Mouse (Mus musculus) embryonic facial prominence, embryonic 11.5 days (tissue): ENCODE results near the gene Dtnb. TPM values are rescaled to one million over a fixed set of nuclear protein-coding genes. Genes with fewer than 3 reads are reported as not detected.
A peak's percentile ranks its signal among the peaks of the same experiment; 100 is the strongest.

ENCODE experiments used
- ATAC-seq: fragments of 200-750 bp; cut with Nextera tagmentation; replicated peaks from 2 replicates; pipeline ENCODE4 v1.8.0; 2017; ENCODE audit warnings: low read depth; ENCODE audit not compliant: insufficient number of reproducible peaks, low FRiP score, low TSS enrichment
- DNase-seq: peaks from one replicate; pipeline ENCODE4 v3.0.0-alpha.2; 2015; ENCODE audit warnings: low spot score
- H3K27ac ChIP-seq: fragments of 300-500 bp; sonication (generic); replicated peaks from 2 replicates; pipeline ENCODE4 v1.5.1; 2014; ENCODE audit warnings: mild to moderate bottlenecking, low read depth, low read length, control low read depth
- H3K27me3 ChIP-seq: fragments of 300-500 bp; sonication (generic); 2 replicates; pipeline ENCODE4 v1.6.1; 2014; ENCODE audit warnings: mild to moderate bottlenecking, low read length, moderate library complexity, mixed read lengths; ENCODE audit not compliant: control insufficient read depth, insufficient read depth
- H3K36me3 ChIP-seq: fragments of 300-500 bp; sonication (generic); replicated peaks from 2 replicates; pipeline ENCODE4 v1.6.1; 2014; ENCODE audit warnings: low read depth, mild to moderate bottlenecking, low read length, moderate library complexity, mixed read lengths; ENCODE audit not compliant: control insufficient read depth, insufficient read depth
- H3K4me1 ChIP-seq: fragments of 300-500 bp; sonication (generic); 2 replicates; pipeline ENCODE4 v1.6.1; 2014; ENCODE audit warnings: low read length, mixed read lengths; ENCODE audit not compliant: control insufficient read depth, insufficient read depth
- H3K4me2 ChIP-seq: fragments of 300-500 bp; sonication (generic); 2 replicates; pipeline ENCODE4 v1.6.1; 2014; ENCODE audit warnings: low read depth, mild to moderate bottlenecking, control low read depth, low read length, moderate library complexity
- H3K4me3 ChIP-seq: fragments of 300-500 bp; sonication (generic); 2 replicates; pipeline ENCODE4 v1.5.1; 2014; ENCODE audit warnings: low read depth, low read length, control low read depth
- H3K9ac ChIP-seq: fragments of 300-500 bp; sonication (generic); replicated peaks from 2 replicates; pipeline ENCODE4 v1.6.1; 2014; ENCODE audit warnings: mild to moderate bottlenecking, control low read depth, low read length
- H3K9me3 ChIP-seq: fragments of 300-500 bp; sonication (generic); replicated peaks from 2 replicates; pipeline ENCODE4 v1.6.1; 2016; ENCODE audit warnings: mild to moderate bottlenecking, low read length, inconsistent platforms, mixed read lengths; ENCODE audit not compliant: control insufficient read depth
- WGBS: fragments of 180-500 bp; shearing (Covaris S2); extraction: QIAGEN DNeasy Blood & Tissue Kit; methylation state at CpG from one replicate; pipeline ENCODE4 v1.1.7; 2014; 5-methylcytosine and 5-hydroxymethylcytosine counted together
- polyA plus RNA-seq: library from polyadenylated mRNA; unstranded; fragments of >200 nt; fragmentation: Nextera tagmentation; extraction: Ambion mirVana; gene quantifications from 2 replicates; pipeline ENCODE4 v1.2.1, GENCODE M21; 2014

The Dtnb gene
- polyA plus RNA-seq, 1 experiment from 2014 or later, result 40.4 TPM

DNA sequence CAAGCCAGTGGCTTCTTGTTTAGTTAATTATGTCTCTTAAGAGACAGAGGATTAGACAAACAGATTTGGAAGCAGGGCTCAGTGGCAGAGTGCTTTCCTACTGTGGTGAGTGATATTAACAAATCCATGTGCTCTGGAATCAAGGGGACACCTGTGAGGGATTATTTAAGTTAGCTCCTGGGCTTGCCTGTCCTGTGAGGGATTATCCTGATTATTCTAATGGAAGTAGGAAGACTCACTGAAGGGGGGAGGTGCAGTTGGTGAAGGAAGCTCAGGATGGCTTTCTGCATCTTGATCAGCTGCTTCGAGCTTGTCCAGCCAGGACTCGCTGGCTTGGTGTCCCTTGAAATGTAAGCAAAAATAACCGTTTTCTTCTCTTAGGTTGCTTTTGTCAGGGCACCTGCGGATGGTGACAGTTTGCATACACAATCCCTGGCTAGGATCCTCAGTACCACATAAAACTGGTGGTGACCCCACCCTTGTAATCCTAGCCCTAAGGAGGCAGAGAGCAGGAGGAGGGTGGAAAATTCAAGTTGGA is 26.0 kb upstream of the Dtnb start:
- Histone ChIP-seq H3K9me3 (no peaks in the 10 kb centered on the region), H3K9ac (no peak overlapping the region), H3K4me2 (no peak overlapping the region), H3K36me3 (no peaks in the 10 kb centered on the region), H3K27ac (no peak overlapping the region), H3K4me1 (no peaks in the 10 kb centered on the region), H3K4me3 (no peak overlapping the region), H3K27me3 (no peaks in the 10 kb centered on the region)
- 24% methylated on average over 4 of the region's 4 CpGs for WGBS
- DNase-seq, result no peak
- ATAC-seq, result no peak

DNA sequence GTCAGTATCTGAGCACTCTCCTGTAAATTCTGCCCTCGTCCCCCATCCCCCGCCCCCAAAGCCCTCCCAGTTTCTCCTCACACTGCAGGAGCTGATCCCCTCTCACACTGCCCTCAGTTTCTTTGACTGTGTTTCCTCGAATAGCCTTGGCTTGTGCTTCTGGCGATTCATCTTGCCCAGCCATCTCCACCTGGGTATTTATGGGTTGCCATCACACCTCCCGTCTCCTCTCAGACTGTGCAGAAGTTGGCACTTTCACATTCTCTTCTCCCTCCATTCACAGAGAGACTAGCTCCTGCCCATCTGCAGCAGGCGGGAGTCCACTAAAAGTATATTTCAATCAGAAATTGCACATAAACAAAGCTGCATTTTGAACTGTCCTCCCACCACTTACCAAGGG is 25.4 kb upstream of the Dtnb start:
- no peaks in the 10 kb centered on the region for H3K27me3 ChIP-seq
- H3K36me3 ChIP-seq, result no peaks in the 10 kb centered on the region
- no peaks in the 10 kb centered on the region for H3K9me3 ChIP-seq
- ATAC-seq, result no peak
- DNase-seq, result no peak
- 34% methylated on average over 6 of the region's 6 CpGs for WGBS
- H3K4me2 ChIP-seq, result no peak overlapping the region
- no peak overlapping the region for H3K4me3 ChIP-seq
- H3K9ac ChIP-seq, result no peak overlapping the region
- no peaks in the 10 kb centered on the region for H3K4me1 ChIP-seq
- H3K27ac ChIP-seq, result no peak overlapping the region

DNA sequence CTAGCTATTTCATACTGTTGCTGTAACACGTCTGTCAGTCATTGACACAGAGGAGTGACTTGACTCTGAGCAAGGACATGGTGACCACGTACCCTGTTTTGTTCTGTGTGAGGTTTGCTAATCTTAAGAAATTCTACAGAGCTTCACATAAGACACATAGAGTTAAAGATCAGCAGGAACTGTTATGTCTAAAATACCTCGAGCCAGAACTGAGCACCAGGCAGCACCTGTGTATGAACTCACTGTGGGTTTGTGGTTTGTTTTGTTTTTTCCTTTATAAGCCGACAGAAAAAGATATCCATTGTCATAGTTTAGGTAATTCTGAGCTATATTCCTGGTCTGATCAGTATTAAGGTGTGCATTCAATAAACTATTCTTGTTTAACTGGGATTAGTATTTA is 24.7 kb upstream of the Dtnb start:
- Histone ChIP-seq H3K4me1 (no peaks in the 10 kb centered on the region), H3K27ac (no peak overlapping the region), H3K9ac (no peak overlapping the region), H3K36me3 (no peaks in the 10 kb centered on the region), H3K9me3 (no peaks in the 10 kb centered on the region), H3K27me3 (no peaks in the 10 kb centered on the region), H3K4me3 (no peak overlapping the region), H3K4me2 (no peak overlapping the region)
- DNase-seq (no peak), ATAC-seq (no peak)
- 46% methylated on average over 4 of the region's 4 CpGs for WGBS

DNA sequence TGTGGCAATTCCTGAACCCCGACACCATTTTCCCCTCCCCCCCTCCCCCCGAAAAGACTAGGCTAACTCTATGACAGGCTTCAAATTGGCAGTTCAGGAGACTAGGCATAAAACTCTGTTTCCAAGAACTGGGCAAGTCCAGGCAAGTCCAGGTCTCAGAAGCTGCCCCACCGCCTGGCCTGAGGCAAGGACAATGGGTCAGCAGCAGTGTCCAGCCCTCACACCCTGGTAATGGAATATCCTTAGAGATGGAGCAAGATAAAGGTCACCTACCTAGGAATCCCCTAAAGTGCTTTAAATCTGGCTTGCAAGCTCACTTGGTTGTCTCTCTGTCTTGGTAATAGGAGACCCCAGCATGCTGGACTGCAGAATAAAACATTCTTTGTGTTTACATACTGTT is 24.3 kb upstream of the Dtnb start:
- Histone ChIP-seq H3K27me3 (no peaks in the 10 kb centered on the region), H3K4me3 (no peak overlapping the region), H3K27ac (no peak overlapping the region), H3K9me3 (no peaks in the 10 kb centered on the region), H3K4me2 (no peak overlapping the region), H3K9ac (no peak overlapping the region), H3K36me3 (no peaks in the 10 kb centered on the region), H3K4me1 (no peaks in the 10 kb centered on the region)
- WGBS, result 65% methylated on average over 3 of the region's 3 CpGs
- ATAC-seq, result no peak
- DNase-seq, result no peak

DNA sequence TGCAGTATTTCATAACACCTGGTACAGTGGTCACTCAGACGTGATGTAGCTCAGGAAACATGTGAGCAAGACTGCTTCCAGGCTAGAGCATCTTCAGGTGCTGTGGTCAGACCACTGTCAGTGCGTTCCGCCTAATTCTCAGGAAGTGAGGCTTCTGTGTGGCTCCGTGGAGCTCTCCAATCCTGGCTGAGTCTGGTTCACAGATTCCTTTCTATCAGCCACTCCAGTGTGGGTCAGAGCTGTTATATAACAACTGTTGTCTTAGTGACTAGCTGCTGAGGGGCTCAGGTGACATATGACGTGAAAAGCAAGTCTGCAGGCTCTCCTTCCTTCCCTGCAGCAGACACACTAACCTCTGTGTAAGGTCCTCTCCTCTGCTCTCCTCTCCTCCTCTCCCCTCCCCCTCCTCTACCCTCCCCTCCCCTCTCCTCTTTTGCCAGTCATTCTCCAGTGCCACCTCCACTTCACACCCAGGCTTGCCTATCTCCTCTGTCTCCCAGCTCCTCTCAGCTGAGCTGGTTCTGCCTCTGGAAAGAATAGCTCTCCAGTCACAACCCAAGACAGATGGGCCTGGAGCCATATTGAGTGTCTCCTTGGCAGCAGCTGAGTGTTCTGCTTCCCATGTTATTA is 23.5 kb upstream of the Dtnb start:
- Histone ChIP-seq H3K36me3 (no peaks in the 10 kb centered on the region), H3K27me3 (no peaks in the 10 kb centered on the region), H3K9ac (no peak overlapping the region), H3K9me3 (no peaks in the 10 kb centered on the region), H3K4me3 (no peak overlapping the region), H3K4me2 (no peak overlapping the region), H3K4me1 (no peaks in the 10 kb centered on the region), H3K27ac (no peak overlapping the region)
- whole genome bisulfite sequencing, result 45% methylated on average over 5 of the region's 5 CpGs
- no peak for DNase-seq
- ATAC-seq, result no peak

DNA sequence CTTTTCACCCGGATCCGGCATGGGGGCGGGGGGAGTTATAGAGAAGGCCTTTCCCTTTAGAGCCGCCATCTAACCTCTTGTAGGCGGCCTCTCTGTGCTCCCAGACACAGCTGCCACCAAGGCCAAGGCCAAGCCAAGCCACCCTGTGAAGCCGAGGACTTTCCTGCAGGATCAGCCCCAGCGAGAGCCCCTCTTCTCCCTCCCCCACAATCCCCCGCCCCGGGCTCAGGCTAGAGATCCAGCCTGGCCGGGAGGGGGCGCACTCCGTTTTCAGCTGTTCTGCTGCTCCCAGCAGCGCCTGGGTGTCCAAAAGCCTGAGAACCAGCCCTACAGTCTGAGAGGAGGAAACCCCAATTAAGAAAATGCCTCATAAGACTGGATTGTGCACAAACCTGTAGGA is 21.9 kb upstream of the Dtnb start:
- Histone ChIP-seq H3K27ac (no peak overlapping the region), H3K27me3 (no peaks in the 10 kb centered on the region), H3K36me3 (no peaks in the 10 kb centered on the region), H3K4me3 (no peak overlapping the region), H3K9ac (no peak overlapping the region), H3K9me3 (no peaks in the 10 kb centered on the region), H3K4me2 (no peak overlapping the region), H3K4me1 (no peaks in the 10 kb centered on the region)
- ATAC-seq, result no peak
- 11% methylated on average over 13 of the region's 13 CpGs for WGBS
- DNase-seq, result peak; percentile 57

DNA sequence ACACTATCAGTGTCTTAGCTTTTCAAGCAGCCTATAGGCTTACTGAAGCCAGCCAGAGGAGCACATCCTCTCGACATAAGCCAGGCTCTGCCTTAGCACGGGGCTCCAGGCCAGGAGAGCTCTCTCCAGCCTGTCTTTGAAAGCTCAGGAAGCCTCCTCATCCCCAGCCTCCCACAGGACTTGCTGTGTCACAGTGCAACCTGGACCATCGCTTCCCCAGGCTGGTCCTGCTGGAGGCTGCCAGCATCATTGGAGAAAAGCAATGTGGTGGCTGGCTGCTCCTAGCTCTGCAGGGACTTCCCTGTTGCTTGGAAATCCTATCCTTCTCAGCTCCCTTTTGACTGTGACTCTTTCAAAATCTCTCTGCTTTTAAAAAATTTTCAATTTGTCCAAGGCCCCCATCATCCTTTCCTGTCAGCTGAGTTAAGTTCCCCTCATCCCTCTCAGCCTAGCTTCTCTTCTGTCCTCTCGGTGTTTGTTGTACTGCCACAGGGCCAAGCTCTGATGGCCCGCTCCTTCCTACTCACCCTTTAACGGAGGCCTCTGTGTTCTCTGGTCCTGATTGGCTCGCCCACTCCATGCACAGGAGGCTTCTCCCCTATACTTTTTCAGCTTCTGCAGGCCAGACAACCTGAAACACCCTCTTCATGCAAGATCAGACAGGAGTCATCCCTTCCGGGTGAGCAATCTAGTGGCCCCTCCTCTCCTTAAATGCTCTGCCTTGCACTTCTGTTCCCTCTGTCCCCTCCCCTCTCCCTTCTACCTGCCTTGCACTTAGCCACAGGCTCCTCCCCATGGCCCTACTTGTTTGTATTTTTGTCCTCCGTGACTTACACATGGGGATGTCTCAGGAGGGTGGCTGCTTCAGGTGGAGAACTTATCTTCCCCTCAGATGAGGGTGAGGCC is 14.5 kb upstream of the Dtnb start:
- no peaks in the 10 kb centered on the region for H3K27me3 ChIP-seq
- no peak overlapping the region for H3K9ac ChIP-seq
- DNase-seq (no peak), ATAC-seq (no peak)
- no peaks in the 10 kb centered on the region for H3K36me3 ChIP-seq
- no peak overlapping the region for H3K4me2 ChIP-seq
- 56% methylated on average over 9 of the region's 9 CpGs for WGBS
- no peak overlapping the region for H3K27ac ChIP-seq
- H3K4me3 ChIP-seq, result no peak overlapping the region
- H3K4me1 ChIP-seq, result no peaks in the 10 kb centered on the region
- H3K9me3 ChIP-seq, result no peaks in the 10 kb centered on the region

DNA sequence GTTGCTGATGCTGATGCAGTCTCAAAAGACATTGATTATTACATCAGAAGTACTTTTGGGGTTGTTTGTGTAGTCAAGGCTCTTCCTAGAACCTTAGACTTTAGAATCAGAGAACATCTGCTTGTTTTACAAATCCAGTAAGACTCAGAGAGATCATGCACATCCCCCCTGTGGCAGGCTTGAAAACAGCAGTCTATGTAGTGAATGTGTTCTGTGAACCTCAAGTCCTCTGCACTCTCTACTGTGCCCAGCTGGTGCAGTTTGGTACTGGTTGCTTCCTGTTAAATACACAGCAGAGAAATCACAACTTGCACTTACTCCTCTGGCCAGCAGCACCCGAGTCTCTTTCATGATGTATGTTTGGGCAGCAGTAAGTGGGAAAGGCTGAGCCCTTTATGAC is 11.6 kb upstream of the Dtnb start:
- DNase-seq (peak; percentile 64), ATAC-seq (no peak)
- no peaks in the 10 kb centered on the region for H3K9me3 ChIP-seq
- H3K36me3 ChIP-seq, result no peaks in the 10 kb centered on the region
- no peak overlapping the region for H3K4me2 ChIP-seq
- WGBS, result 38% methylated on average over 1 of the region's 1 CpGs
- no peaks in the 10 kb centered on the region for H3K27me3 ChIP-seq
- no peak overlapping the region for H3K27ac ChIP-seq
- no peak overlapping the region for H3K9ac ChIP-seq
- no peak overlapping the region for H3K4me3 ChIP-seq
- no peaks in the 10 kb centered on the region for H3K4me1 ChIP-seq
